Mouse (Mus musculus): ENCODE data around the gene Amigo3.

GRCm38 (mm10) chr9:108008041-108008440 lies 44.9 kb upstream of the Amigo3 start:
- TF ChIP-seq POLR2A (IDR thresholded peaks at IDR 0.05; ENCODE audit: low read depth, low read length) = no peak
- no peak for TF ChIP-seq CTCF (IDR thresholded peaks at IDR 0.05; ENCODE audit: borderline replicate concordance, insufficient read depth, low read length)

All from embryonic fibroblast, embryonic 13.5 days (primary cell).